Mouse (Mus musculus): ENCODE measurements at regions not wholly inside any gene's neighbourhood (a gene's known extent, or its start where the extent isn't known, plus 50 kb on each side); places are given as distances from the start of the nearest gene placed in this dataset.

- Histone ChIP-seq H3K36me3 (ENCODE audit: control insufficient read depth in 1 of 2, insufficient read depth in 2 of 2, low read length in 2 of 2) (no peaks in the 10 kb centered on the region), H3K9me3 (replicated peaks; ENCODE audit: insufficient read depth, low read length) (no peaks in the 10 kb centered on the region), H3K4me3 (ENCODE audit: control insufficient read depth in 1 of 2, insufficient read depth in 1 of 2, low read depth in 2 of 2, low read length in 2 of 2) (no peak overlapping the region), H3K27ac (ENCODE audit: control insufficient read depth, low read depth, low read length) (no peak overlapping the region), H3K4me1 (ENCODE audit: control insufficient read depth in 1 of 2, insufficient read depth in 2 of 2, low read length in 2 of 2) (no peaks in the 10 kb centered on the region), H3K9ac (ENCODE audit: control insufficient read depth, low read depth, low read length, poor library complexity, severe bottlenecking) (no peak overlapping the region), H3K79me2 (ENCODE audit: control insufficient read depth, insufficient read depth, low read length, poor library complexity) (no peaks in the 10 kb centered on the region), H3K27me3 (ENCODE audit: control insufficient read depth in 1 of 2, insufficient read depth in 2 of 2, low read length in 2 of 2) (peaks cover 6% of the 10 kb centered on the region in 2 experiments; a peak in 3 of 4 replicates)
- TF ChIP-seq MEF2A (IDR thresholded peaks at IDR 0.05; ENCODE audit: extremely low read depth, insufficient replicate concordance, low read depth, low read length, poor library complexity, severe bottlenecking), result no peak
- no peak for TF ChIP-seq UBTF (IDR thresholded peaks at IDR 0.05; ENCODE audit: borderline replicate concordance, insufficient read depth, low read depth, low read length)
- TF ChIP-seq SIN3A (IDR thresholded peaks at IDR 0.05; ENCODE audit: low read length), result no peak
- TF ChIP-seq RCOR1 (IDR thresholded peaks at IDR 0.05; ENCODE audit: low read depth, low read length), result no peak
- no peak for TF ChIP-seq MXI1 (IDR thresholded peaks at IDR 0.05; ENCODE audit: low read depth, low read length)
- TF ChIP-seq ZC3H11A (IDR thresholded peaks at IDR 0.05; ENCODE audit: low read depth, low read length), result no peak
- no peak for TF ChIP-seq POLR2AphosphoS5 (IDR thresholded peaks at IDR 0.05; ENCODE audit: borderline replicate concordance, low read depth, low read length)
- TF ChIP-seq ETS1 (IDR thresholded peaks at IDR 0.05; ENCODE audit: low read depth, low read length), result no peak
- no peak for TF ChIP-seq E2F4 (IDR thresholded peaks at IDR 0.05; ENCODE audit: borderline replicate concordance, low read depth, low read length)
- TF ChIP-seq POLR2A (IDR thresholded peaks at IDR 0.05; ENCODE audit: control insufficient read depth in 1 of 2, insufficient read depth in 1 of 2, low read depth in 1 of 2, low read length in 2 of 2, poor library complexity in 1 of 2), result no peak
- TF ChIP-seq GABPA (IDR thresholded peaks at IDR 0.05; ENCODE audit: low read depth, low read length), result no peak
- no peak for TF ChIP-seq NELFE (IDR thresholded peaks at IDR 0.05; ENCODE audit: low read depth, low read length)
- no peak for TF ChIP-seq TBP (IDR thresholded peaks at IDR 0.05; ENCODE audit: low read depth, low read length)
- no peak for TF ChIP-seq NRF1 (IDR thresholded peaks at IDR 0.05; ENCODE audit: insufficient read depth, low read depth, low read length, poor library complexity, severe bottlenecking)
- no peak for TF ChIP-seq CHD2 (IDR thresholded peaks at IDR 0.05; ENCODE audit: low read length)
- TF ChIP-seq BHLHE40 (IDR thresholded peaks at IDR 0.05; ENCODE audit: borderline replicate concordance, low read depth, low read length), result no peak
- no peak for DNase-seq (ENCODE audit: low read depth, low spot score)
These were observed 109.2 kb upstream of the Aldh1b1 start for GRCm38 (mm10) chr4:45689572-45689971.

- no peak for TF ChIP-seq ZKSCAN1 (IDR thresholded peaks at IDR 0.05; ENCODE audit: low read depth, low read length)
- no peak for TF ChIP-seq BHLHE40 (IDR thresholded peaks at IDR 0.05; ENCODE audit: borderline replicate concordance, low read depth, low read length)
- TF ChIP-seq POLR2AphosphoS5 (IDR thresholded peaks at IDR 0.05; ENCODE audit: borderline replicate concordance, low read depth, low read length), result no peak
- TF ChIP-seq NRF1 (IDR thresholded peaks at IDR 0.05; ENCODE audit: insufficient read depth, low read depth, low read length, poor library complexity, severe bottlenecking), result no peak
- TF ChIP-seq GABPA (IDR thresholded peaks at IDR 0.05; ENCODE audit: low read depth, low read length), result no peak
- no peak for TF ChIP-seq E2F4 (IDR thresholded peaks at IDR 0.05; ENCODE audit: borderline replicate concordance, low read depth, low read length)
- no peak for TF ChIP-seq MYC (IDR thresholded peaks at IDR 0.05; ENCODE audit: low read depth, low read length)
- TF ChIP-seq SMC3 (IDR thresholded peaks at IDR 0.05; ENCODE audit: low read depth, low read length), result no peak
- no peak for TF ChIP-seq CHD2 (IDR thresholded peaks at IDR 0.05; ENCODE audit: low read length)
- H3K4me3 ChIP-seq (ENCODE audit: control insufficient read depth in 1 of 2, insufficient read depth in 1 of 2, low read depth in 2 of 2, low read length in 2 of 2), result no peak overlapping the region
- H3K9ac ChIP-seq (ENCODE audit: control insufficient read depth, low read depth, low read length, poor library complexity, severe bottlenecking), result no peak overlapping the region
- DNase-seq (ENCODE audit: low read depth, low spot score), result no peak
- no peaks in the 10 kb centered on the region for H3K9me3 ChIP-seq (replicated peaks; ENCODE audit: insufficient read depth, low read length)
- H3K27me3 ChIP-seq (ENCODE audit: control insufficient read depth in 1 of 2, insufficient read depth in 2 of 2, low read length in 2 of 2), result peaks cover 6 to 13% of the 10 kb centered on the region in 2 experiments; a peak in 3 of 4 replicates
- H3K79me2 ChIP-seq (ENCODE audit: control insufficient read depth, insufficient read depth, low read length, poor library complexity), result no peaks in the 10 kb centered on the region
- no peaks in the 10 kb centered on the region for H3K4me1 ChIP-seq (ENCODE audit: control insufficient read depth in 1 of 2, insufficient read depth in 2 of 2, low read length in 2 of 2)
- no peaks in the 10 kb centered on the region for H3K36me3 ChIP-seq (ENCODE audit: control insufficient read depth in 1 of 2, insufficient read depth in 2 of 2, low read length in 2 of 2)
- H3K27ac ChIP-seq (ENCODE audit: control insufficient read depth, low read depth, low read length), result no peak overlapping the region
These were observed 110.6 kb upstream of the Aldh1b1 start for GRCm38 (mm10) chr4:45688233-45688632.
